Mouse (Mus musculus) midbrain, embryonic 15.5 days (tissue): Measurements from ENCODE around the gene Ndufb11. TPM values are rescaled to one million over a fixed set of nuclear protein-coding genes. Genes with fewer than 3 reads are reported as not detected.

ENCODE experiments used
- ATAC-seq: fragments of 200-750 bp; cut with Nextera tagmentation; replicated peaks from 2 replicates; pipeline ENCODE4 v1.8.0; 2017; ENCODE audit warnings: moderate TSS enrichment
- H3K27ac ChIP-seq: fragments of 300-500 bp; sonication (generic); 2 replicates; pipeline ENCODE4 v1.5.1; 2015; ENCODE audit warnings: mild to moderate bottlenecking, inconsistent platforms
- H3K27me3 ChIP-seq: fragments of 300-500 bp; sonication (generic); replicated peaks from 2 replicates; pipeline ENCODE4 v1.6.1; 2015; ENCODE audit warnings: inconsistent platforms
- H3K36me3 ChIP-seq: fragments of 300-500 bp; sonication (generic); replicated peaks from 2 replicates; pipeline ENCODE4 v1.6.1; 2015; ENCODE audit warnings: inconsistent platforms
- H3K4me1 ChIP-seq: fragments of 300-500 bp; sonication (generic); 2 replicates; pipeline ENCODE4 v1.6.1; 2015; ENCODE audit warnings: inconsistent platforms
- H3K4me2 ChIP-seq: fragments of 300-500 bp; sonication (generic); 2 replicates; pipeline ENCODE4 v1.6.1; 2015; ENCODE audit warnings: inconsistent platforms, mild to moderate bottlenecking, moderate library complexity
- H3K4me3 ChIP-seq: fragments of 300-500 bp; sonication (generic); 2 replicates; pipeline ENCODE4 v1.5.1; 2015; ENCODE audit warnings: mild to moderate bottlenecking, inconsistent platforms
- H3K9ac ChIP-seq: fragments of 300-500 bp; sonication (generic); 2 replicates; pipeline ENCODE4 v1.6.1; 2015; ENCODE audit warnings: mild to moderate bottlenecking, inconsistent platforms
- H3K9me3 ChIP-seq: fragments of 300-500 bp; sonication (generic); 2 replicates; pipeline ENCODE4 v1.6.1; 2016; ENCODE audit warnings: inconsistent platforms
- whole genome bisulfite sequencing: fragments of 180-500 bp; shearing (Covaris S2); methylation state at CpG from one replicate; pipeline ENCODE4 v1.1.7; 2015; ENCODE audit warnings: mixed read lengths; 5-methylcytosine and 5-hydroxymethylcytosine counted together
- polyA plus RNA-seq: library from polyadenylated mRNA; unstranded; fragments of >200 nt; fragmentation: Nextera tagmentation; extraction: Ambion mirVana; gene quantifications from 2 replicates; pipeline ENCODE4 v1.2.1, GENCODE M21; 2015

The Ndufb11 gene
- polyA plus RNA-seq, 1 experiment from 2014 or later = 192 TPM

DNA sequence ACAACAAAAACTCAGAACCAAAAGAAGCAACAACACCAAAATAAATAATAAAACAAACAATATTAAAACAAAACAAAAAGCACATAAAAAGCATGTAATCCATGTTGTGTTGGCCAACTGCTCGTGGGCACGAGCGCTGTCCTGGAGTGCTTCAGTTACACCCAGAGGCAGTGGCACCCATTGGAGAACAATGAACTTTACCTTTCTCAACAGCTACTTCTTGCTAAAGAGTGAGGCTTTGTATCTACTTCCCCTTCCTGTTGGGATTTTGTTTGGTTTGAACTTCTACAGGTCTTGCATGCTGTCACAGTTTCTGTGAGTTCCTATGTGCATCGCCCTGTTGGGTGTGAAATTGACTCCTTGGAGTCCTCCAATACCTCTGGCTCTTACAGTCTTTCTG lies 8.9 kb downstream of the Ndufb11 start:
- no peak overlapping the region for H3K27ac ChIP-seq
- H3K36me3 ChIP-seq = no peaks in the 10 kb centered on the region
- H3K9ac ChIP-seq = no peak overlapping the region
- H3K27me3 ChIP-seq = no peaks in the 10 kb centered on the region
- no peak overlapping the region for H3K4me3 ChIP-seq
- ATAC-seq = no peak
- H3K4me1 ChIP-seq = no peaks in the 10 kb centered on the region
- H3K9me3 ChIP-seq = no peaks in the 10 kb centered on the region
- 83% methylated on average over 4 of the region's 4 CpGs for WGBS
- no peak overlapping the region for H3K4me2 ChIP-seq

DNA sequence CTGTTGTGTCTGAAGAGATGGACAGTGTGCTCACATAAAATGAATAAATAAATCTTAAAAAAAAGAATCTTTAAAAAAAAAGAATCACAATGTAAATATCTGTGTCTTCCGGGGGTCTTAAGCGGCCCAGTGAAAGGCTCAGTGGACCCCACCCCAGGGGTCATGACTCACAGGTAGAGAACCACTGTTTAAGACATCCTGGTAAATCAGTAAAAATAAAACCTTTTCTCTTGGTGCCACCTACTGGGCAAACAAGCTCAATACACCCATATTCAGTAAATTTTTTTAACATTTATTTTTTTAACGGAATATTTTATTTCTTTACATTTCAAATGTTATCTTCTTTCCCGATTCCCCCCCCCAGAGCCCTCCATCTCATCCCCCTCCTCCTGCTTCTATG lies 29.5 kb downstream of the Ndufb11 start:
- no peaks in the 10 kb centered on the region for H3K36me3 ChIP-seq
- H3K27ac ChIP-seq = no peak overlapping the region
- H3K4me1 ChIP-seq = no peaks in the 10 kb centered on the region
- no peak for ATAC-seq
- no peak overlapping the region for H3K9ac ChIP-seq
- 19% methylated on average over 4 of the region's 4 CpGs for WGBS
- H3K27me3 ChIP-seq = no peaks in the 10 kb centered on the region
- H3K9me3 ChIP-seq = no peaks in the 10 kb centered on the region
- no peak overlapping the region for H3K4me3 ChIP-seq
- no peak overlapping the region for H3K4me2 ChIP-seq

GRCm38 (mm10) chrX:20573927-20574326 lies 43.5 kb downstream of the Ndufb11 start:
- Histone ChIP-seq H3K36me3 (no peaks in the 10 kb centered on the region), H3K27ac (no peak overlapping the region), H3K9ac (no peak overlapping the region), H3K4me2 (no peak overlapping the region), H3K4me3 (no peak overlapping the region), H3K9me3 (no peaks in the 10 kb centered on the region), H3K27me3 (no peaks in the 10 kb centered on the region), H3K4me1 (no peaks in the 10 kb centered on the region)
- 82% methylated on average over 4 of the region's 4 CpGs for WGBS
- no peak for ATAC-seq

DNA sequence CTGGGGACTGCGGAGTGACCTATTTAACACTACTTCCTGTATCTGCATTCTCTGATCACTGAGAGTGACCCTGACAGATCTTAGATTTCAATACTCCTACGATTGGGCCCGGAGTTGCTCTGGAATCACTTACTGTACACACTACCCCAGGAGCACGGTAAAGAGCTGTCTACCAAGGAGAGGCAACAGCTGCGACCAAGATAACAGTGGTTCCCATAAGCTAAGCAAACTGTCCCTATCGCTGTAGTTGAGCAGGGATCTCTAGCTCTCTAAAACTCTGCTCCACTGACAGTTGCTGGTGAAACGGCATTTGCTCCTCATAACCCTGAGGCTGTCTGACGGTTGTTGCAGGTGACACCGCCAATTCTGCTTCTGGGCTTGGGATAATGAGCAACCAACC lies 44.7 kb downstream of the Ndufb11 start:
- Histone ChIP-seq H3K4me2 (no peak overlapping the region), H3K36me3 (no peaks in the 10 kb centered on the region), H3K4me1 (no peaks in the 10 kb centered on the region), H3K27me3 (no peaks in the 10 kb centered on the region), H3K4me3 (no peak overlapping the region), H3K9ac (no peak overlapping the region), H3K27ac (no peak overlapping the region), H3K9me3 (no peaks in the 10 kb centered on the region)
- no peak for ATAC-seq
- 90% methylated on average over 9 of the region's 9 CpGs for WGBS

DNA sequence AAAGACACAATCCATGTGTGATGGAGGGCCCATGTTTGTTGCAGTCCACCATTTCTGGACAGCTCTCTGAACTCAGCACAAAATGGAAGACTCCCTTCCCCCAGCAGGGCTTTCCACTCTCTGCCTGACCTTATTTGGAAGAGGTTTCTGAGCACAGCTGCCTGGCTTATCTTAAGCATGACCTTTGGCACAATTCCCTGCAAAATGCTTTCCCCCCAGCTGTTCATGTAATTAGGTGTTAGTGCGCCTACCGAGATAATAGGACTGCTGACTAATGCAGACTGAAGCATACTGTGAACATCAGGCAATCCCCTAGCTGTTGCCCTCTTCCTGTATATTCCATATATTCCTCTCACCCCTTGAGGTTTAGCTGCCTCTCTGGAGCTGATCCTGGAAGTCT lies 46.4 kb downstream of the Ndufb11 start:
- H3K27ac ChIP-seq = no peak overlapping the region
- ATAC-seq = no peak
- no peak overlapping the region for H3K4me3 ChIP-seq
- H3K27me3 ChIP-seq = no peaks in the 10 kb centered on the region
- 48% methylated on average over 2 of the region's 2 CpGs for WGBS
- H3K36me3 ChIP-seq = no peaks in the 10 kb centered on the region
- H3K9ac ChIP-seq = no peak overlapping the region
- no peak overlapping the region for H3K4me2 ChIP-seq
- no peaks in the 10 kb centered on the region for H3K9me3 ChIP-seq
- no peaks in the 10 kb centered on the region for H3K4me1 ChIP-seq

Other genes starting within 250 kb of the Ndufb11 start
- gene Jade3, start 191.9 kb downstream of the Ndufb11 start, polyA plus RNA-seq = 5.5 and 6.1 TPM in 2 replicates
- 0.54 and 1.0 TPM in 2 replicates for gene Rgn, start 67.8 kb downstream of the Ndufb11 start, polyA plus RNA-seq
- 64.3 and 64.9 TPM in 2 replicates for gene Rbm10, start 116 bp downstream of the Ndufb11 start, polyA plus RNA-seq
- 412 and 423 TPM in 2 replicates for gene Uba1, start 40.7 kb upstream of the Ndufb11 start, polyA plus RNA-seq
- 152 and 154 TPM in 2 replicates for gene Cdk16, start 70.3 kb upstream of the Ndufb11 start, polyA plus RNA-seq
- 105 and 110 TPM in 2 replicates for gene Usp11, start 86.3 kb upstream of the Ndufb11 start, polyA plus RNA-seq
- gene Araf, start 180.2 kb upstream of the Ndufb11 start, polyA plus RNA-seq = 365 and 380 TPM in 2 replicates